Mouse (Mus musculus): ENCODE measurements at regions not wholly inside any gene's neighbourhood (a gene's known extent, or its start where the extent isn't known, plus 50 kb on each side); places are given as distances from the start of the nearest gene placed in this dataset.

GRCm38 (mm10) chr11:31530851-31531250 is 140.8 kb downstream of the Bod1 start:
- no peak for DNase-seq

GRCm38 (mm10) chr11:31529686-31530085 is 142.0 kb downstream of the Bod1 start:
- DNase-seq: no peak

GRCm38 (mm10) chr11:31524708-31525107 is 147.0 kb downstream of the Bod1 start:
- DNase-seq: no peak

- peak; percentile 40 for DNase-seq
These were observed 147.5 kb downstream of the Bod1 start for GRCm38 (mm10) chr11:31524065-31524618.

GRCm38 (mm10) chr11:31522127-31522526 is 149.6 kb downstream of the Bod1 start:
- DNase-seq: no peak

- no peak for DNase-seq
These were observed 150.8 kb downstream of the Bod1 start for GRCm38 (mm10) chr11:31520909-31521308.

GRCm38 (mm10) chr11:31503239-31503916 is 133.5 kb upstream of the Stc2 start:
- no peak for DNase-seq

GRCm38 (mm10) chr11:31485429-31485828 is 115.6 kb upstream of the Stc2 start:
- no peak for DNase-seq

- peak; percentile 21 for DNase-seq
These were observed 111.1 kb upstream of the Stc2 start for GRCm38 (mm10) chr11:31481057-31481340.

GRCm38 (mm10) chr11:31480225-31481056 is 110.6 kb upstream of the Stc2 start:
- DNase-seq: peak; percentile 28

- DNase-seq: no peak
These were observed 107.9 kb upstream of the Stc2 start for GRCm38 (mm10) chr11:31477763-31478162.

- DNase-seq: no peak
These were observed 107.2 kb upstream of the Stc2 start for GRCm38 (mm10) chr11:31477104-31477503.

- DNase-seq: no peak
These were observed 103.1 kb upstream of the Stc2 start for GRCm38 (mm10) chr11:31473017-31473416.

- no peak for DNase-seq
These were observed 101.0 kb upstream of the Stc2 start for GRCm38 (mm10) chr11:31470681-31471414.

GRCm38 (mm10) chr11:31464844-31465243 is 95.0 kb upstream of the Stc2 start:
- peak; percentile 50 for DNase-seq

GRCm38 (mm10) chr11:31462440-31462839 is 92.6 kb upstream of the Stc2 start:
- no peak for DNase-seq

- no peak for DNase-seq
These were observed 92.0 kb upstream of the Stc2 start for GRCm38 (mm10) chr11:31461824-31462223.

- no peak for DNase-seq
These were observed 91.5 kb upstream of the Stc2 start for GRCm38 (mm10) chr11:31461348-31461747.

- DNase-seq: no peak
These were observed 57.5 kb upstream of the Stc2 start for GRCm38 (mm10) chr11:31427374-31427773.

All from lung, postnatal 10 days (tissue).